Mouse (Mus musculus) lung, postnatal 36 days (tissue): ENCODE measurements around the gene Gm26741.

ENCODE experiments used
- DNase-seq: peaks from one replicate; pipeline ENCODE4 v3.0.0; 2022; ENCODE audit warnings: mixed read lengths

Gm26741 gene

DNA sequence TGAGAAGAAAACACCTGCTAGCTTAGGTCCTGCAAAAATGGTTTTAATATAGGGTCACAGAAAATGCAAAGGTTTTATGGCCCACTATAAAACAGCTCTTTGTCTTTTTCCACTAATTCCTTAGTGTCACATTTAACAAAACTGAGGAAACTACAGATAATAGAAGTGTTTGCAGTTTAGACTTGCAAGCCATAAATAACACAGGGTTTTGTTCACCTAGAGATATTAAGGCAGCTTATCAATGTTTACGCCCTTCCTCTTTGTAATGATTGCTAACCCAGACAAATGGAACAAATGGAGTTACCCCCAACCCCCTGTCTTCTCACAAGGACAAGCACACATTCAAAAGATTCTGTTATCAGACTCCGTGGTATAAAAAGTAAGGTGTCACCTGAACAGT is 32.6 kb downstream of the Gm26741 start:
- DNase-seq = no peak

- DNase-seq = no peak
These were observed 38.1 kb downstream of the Gm26741 start for GRCm38 (mm10) chr10:52396647-52397046.

GRCm38 (mm10) chr10:52398715-52399114 is 40.1 kb downstream of the Gm26741 start:
- no peak for DNase-seq

DNA sequence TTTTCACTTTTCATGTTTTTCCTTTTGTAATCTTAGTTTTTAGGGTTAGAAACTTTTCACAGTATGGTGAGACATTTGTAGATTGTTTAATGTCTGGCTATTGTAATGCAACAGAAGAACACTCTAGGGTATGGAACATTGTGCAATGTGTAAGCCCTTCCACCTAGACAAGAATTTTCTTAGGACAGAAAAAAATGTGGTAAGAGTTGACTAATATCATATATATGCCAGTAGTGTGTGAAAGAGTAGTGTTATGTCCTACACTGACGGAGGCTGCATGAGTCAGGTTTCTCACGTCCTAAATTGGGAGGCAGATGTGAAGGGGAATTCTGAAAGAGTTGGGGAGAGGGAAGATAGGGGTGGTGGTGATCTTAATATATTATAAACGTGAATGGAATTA is 41.2 kb downstream of the Gm26741 start:
- DNase-seq = no peak

- no peak for DNase-seq
These were observed 46.6 kb downstream of the Gm26741 start for GRCm38 (mm10) chr10:52405160-52405559.

DNA sequence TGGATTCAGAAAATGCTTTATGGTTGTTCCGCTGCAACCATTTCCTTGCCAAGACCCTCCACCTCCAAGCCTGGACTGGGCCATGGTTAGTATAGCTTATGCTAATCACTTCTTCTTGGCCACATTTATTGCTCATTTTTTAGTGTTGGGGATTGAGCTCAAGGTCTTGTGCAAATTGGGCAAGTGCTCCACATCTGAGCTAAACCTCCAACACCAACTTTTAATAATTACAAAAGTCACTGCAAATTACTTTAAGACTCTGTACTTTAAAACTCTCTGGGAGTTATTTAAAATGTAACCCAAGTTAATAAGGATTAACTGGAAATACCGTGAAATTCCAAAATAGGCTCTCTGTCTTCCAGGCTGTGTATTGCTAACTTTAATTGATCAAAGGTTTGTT is 49.0 kb downstream of the Gm26741 start:
- DNase-seq = no peak
